Mouse (Mus musculus) neural tube, embryonic 11.5 days (tissue): ENCODE data around the gene Zfp275. TPM values are rescaled to one million over a fixed set of nuclear protein-coding genes. Genes with fewer than 3 reads are reported as not detected.
A peak's percentile ranks its signal among the peaks of the same experiment; 100 is the strongest.
"Not testable (repeated sequence)": the region's sequence is repeated elsewhere in the genome, so short reads cannot be mapped to it uniquely, and the experiment has no call there.

Source experiments
- ATAC-seq: fragments of 200-750 bp; cut with Nextera tagmentation; 2 replicates; pipeline ENCODE4 v1.8.0; 2017; ENCODE audit warnings: moderate number of reproducible peaks, mild to moderate bottlenecking, moderate TSS enrichment, moderate library complexity; ENCODE audit not compliant: insufficient read depth, low FRiP score, low TSS enrichment
- DNase-seq: peaks from one replicate; pipeline ENCODE4 v3.0.0-alpha.2; 2015; ENCODE audit warnings: low spot score
- H3K27ac ChIP-seq: fragments of 300-500 bp; sonication (generic); 2 replicates; pipeline ENCODE4 v1.5.1; 2014; ENCODE audit warnings: low read depth, mild to moderate bottlenecking, low read length
- H3K27me3 ChIP-seq: fragments of 300-500 bp; sonication (generic); 2 replicates; pipeline ENCODE4 v1.6.1; 2014; ENCODE audit warnings: mild to moderate bottlenecking, low read length, mixed read lengths; ENCODE audit not compliant: control insufficient read depth, insufficient read depth
- H3K36me3 ChIP-seq: fragments of 300-500 bp; sonication (generic); 2 replicates; pipeline ENCODE4 v1.6.1; 2014; ENCODE audit warnings: mild to moderate bottlenecking, low read length, moderate library complexity, mixed read lengths; ENCODE audit not compliant: control insufficient read depth, insufficient read depth
- H3K4me1 ChIP-seq: fragments of 300-500 bp; sonication (generic); 2 replicates; pipeline ENCODE4 v1.6.1; 2014; ENCODE audit warnings: low read length, mixed read lengths; ENCODE audit not compliant: control insufficient read depth, insufficient read depth
- H3K4me2 ChIP-seq: fragments of 300-500 bp; sonication (generic); 2 replicates; pipeline ENCODE4 v1.6.1; 2014; ENCODE audit warnings: low read depth, mild to moderate bottlenecking, moderate library complexity
- H3K4me3 ChIP-seq: fragments of 300-500 bp; sonication (generic); 2 replicates; pipeline ENCODE4 v1.5.1; 2014; ENCODE audit warnings: low read depth, low read length
- H3K9ac ChIP-seq: fragments of 300-500 bp; sonication (generic); 2 replicates; pipeline ENCODE4 v1.6.1; 2014; ENCODE audit warnings: mild to moderate bottlenecking, low read length
- H3K9me3 ChIP-seq: fragments of 300-500 bp; sonication (generic); 2 replicates; pipeline ENCODE4 v1.6.1; 2016; ENCODE audit warnings: low read length; ENCODE audit not compliant: control insufficient read depth
- WGBS: fragments of 180-500 bp; shearing (Covaris S2); extraction: QIAGEN DNeasy Blood & Tissue Kit; methylation state at CpG from one replicate; pipeline ENCODE4 v1.1.7; 2014; 5-methylcytosine and 5-hydroxymethylcytosine counted together
- polyA plus RNA-seq: library from polyadenylated mRNA; unstranded; fragments of >200 nt; fragmentation: Nextera tagmentation; extraction: Ambion mirVana; gene quantifications from 2 replicates; pipeline ENCODE4 v1.2.1, GENCODE M21; 2014

Gene Zfp275
- 18.1 and 21.3 TPM in 2 replicates for polyA plus RNA-seq

DNA sequence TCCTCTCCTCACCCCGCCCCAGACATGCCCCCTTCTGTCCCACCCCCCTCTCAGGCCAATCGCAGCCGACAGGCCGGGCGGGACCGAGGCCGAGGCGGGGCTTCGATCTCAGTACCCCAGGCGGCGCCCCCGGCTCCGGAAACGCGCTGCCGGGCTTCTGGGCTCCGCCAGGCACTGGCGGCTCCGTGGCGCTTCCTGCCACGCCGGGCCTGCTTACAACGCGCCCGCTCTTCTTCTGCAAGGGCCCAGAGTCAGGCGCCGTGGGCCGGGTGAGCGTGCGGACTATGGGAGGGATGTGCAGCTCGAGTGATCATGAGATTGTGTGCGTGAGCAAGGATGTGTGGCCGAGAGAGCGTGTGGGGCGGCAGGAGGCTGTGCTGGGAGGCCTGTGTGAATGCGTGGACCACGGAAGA, at the start of gene Zfp275:
Gene Zfp275, plus strand, starts transcription at position 139 of the 413 bp plus-strand sequence.
- H3K9me3 ChIP-seq = no peaks in the 10 kb centered on the region
- H3K27me3 ChIP-seq = no peaks in the 10 kb centered on the region
- H3K4me3 ChIP-seq = peak within 1 kb of the TSS; percentile 53
- 15% methylated on average over 37 of the region's 37 CpGs for WGBS
- H3K27ac ChIP-seq = 0 out of 2 replicates have a peak within 1 kb of the TSS, but pooled peaks have one; percentile 63
- peak within 1 kb of the TSS; percentile 53 for H3K4me2 ChIP-seq
- DNase-seq (peak; percentile 81), ATAC-seq (peak; percentile 87)
- H3K36me3 ChIP-seq = no peaks in the 10 kb centered on the region
- H3K9ac ChIP-seq = peak within 1 kb of the TSS; percentile 77
- H3K4me1 ChIP-seq = no peaks in the 10 kb centered on the region

DNA sequence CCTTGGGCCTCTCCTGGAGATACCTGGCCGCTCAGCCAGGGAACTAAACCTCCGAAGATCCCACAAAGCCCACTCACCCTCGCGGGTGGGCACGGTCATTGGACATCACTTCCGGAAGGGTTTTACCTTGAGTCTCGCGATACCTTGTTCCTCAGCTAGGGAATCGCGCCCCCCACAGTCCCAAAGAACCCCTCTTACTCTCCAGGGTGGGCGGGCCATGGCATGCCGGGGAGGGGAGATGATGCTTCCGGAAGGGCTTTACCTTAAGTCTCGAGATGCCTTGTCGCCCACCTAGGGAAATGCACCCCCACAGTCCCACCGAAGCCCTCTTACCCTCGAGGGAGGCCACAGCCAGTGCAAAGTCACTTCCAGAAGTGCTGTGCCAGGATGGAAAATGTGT, 49.5 kb upstream of the Zfp275 start, which contains the start of the genes Xlr5a and Xlr5c:
Gene Xlr5a, minus strand, starts transcription at position 101 of the 400 bp plus-strand sequence.
Gene Xlr5c, minus strand, starts transcription at position 101 of the 400 bp plus-strand sequence.
- H3K4me1 ChIP-seq, H3K27ac ChIP-seq, H3K4me3 ChIP-seq, ATAC-seq, H3K4me2 ChIP-seq, H3K36me3 ChIP-seq, H3K27me3 ChIP-seq, DNase-seq, H3K9ac ChIP-seq, H3K9me3 ChIP-seq: not testable (repeated sequence)
- WGBS = 93% methylated on average over 9 of the region's 17 CpGs

DNA sequence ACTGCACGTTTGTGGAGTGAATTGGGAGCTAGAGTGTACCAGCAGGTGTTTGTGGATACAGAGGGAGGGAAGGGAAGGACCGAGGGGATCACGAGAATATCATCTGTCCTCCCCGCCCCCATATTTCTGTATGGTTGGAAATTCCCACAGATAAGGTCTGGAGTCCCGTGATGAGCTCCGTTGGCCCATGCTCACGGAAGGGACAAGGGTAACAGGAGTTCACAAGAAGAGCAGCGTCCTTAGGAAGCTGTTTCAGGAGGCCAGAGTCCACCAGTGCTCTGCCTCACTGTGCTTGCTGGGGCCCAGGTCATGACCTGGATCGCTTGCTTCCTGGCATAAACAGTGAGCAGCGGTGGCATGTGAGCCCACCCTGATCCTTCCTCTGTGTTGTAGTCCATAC, 46.7 kb upstream of the Zfp275 start:
- not testable (repeated sequence) for H3K27me3 ChIP-seq, ATAC-seq, H3K9me3 ChIP-seq, H3K27ac ChIP-seq, H3K4me1 ChIP-seq, H3K4me2 ChIP-seq, H3K9ac ChIP-seq, H3K36me3 ChIP-seq, H3K4me3 ChIP-seq, DNase-seq
- 81% methylated on average over 7 of the region's 10 CpGs for WGBS

DNA sequence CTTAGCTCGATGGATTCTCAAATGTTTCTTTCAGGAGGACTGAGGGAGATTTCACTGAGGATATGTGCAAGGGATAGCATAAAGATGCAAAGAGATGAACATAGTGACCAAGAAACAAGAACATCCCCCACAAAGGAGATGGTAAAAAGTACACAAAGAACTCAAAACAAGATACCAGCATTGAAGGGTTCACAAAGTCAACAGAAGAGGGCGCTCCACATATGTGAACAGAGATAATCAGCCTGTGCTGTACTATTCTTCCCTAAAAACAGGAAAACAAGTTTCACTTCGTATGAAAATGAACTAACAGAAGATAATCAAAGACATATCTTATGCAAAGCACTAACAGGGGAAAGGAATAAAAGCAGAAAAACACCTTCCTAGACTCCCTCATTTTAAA, 29.9 kb upstream of the Zfp275 start:
- Histone ChIP-seq H3K4me2 (no peak overlapping the region), H3K4me3 (no peak overlapping the region), H3K9me3 (no peaks in the 10 kb centered on the region), H3K4me1 (no peaks in the 10 kb centered on the region), H3K27ac (no peak overlapping the region), H3K9ac (no peak overlapping the region), H3K27me3 (no peaks in the 10 kb centered on the region), H3K36me3 (no peaks in the 10 kb centered on the region)
- ATAC-seq = no peak
- DNase-seq = no peak
- WGBS = 63% methylated on average over 3 of the region's 3 CpGs

DNA sequence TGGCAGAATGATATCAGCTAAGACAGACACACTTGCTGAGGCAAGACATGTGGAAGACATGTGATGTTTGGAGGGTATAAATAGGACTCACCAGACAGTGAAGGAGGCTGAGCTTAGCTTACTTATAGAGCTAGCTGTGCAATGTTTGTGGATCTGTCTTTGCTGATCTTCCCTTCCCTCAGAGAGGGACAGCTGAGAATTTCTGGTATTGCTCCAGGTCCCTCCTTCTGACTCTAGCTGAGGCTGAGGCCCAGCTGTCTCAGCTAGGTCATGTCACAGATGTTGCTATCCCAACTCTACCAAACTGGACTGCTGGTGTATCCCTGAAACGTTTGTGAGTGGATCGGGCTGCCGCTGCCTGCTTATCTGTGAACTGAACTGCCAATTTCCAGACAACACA, 21.4 kb upstream of the Zfp275 start:
- Histone ChIP-seq H3K9me3 (no peaks in the 10 kb centered on the region), H3K9ac (no peak overlapping the region), H3K36me3 (no peaks in the 10 kb centered on the region), H3K4me3 (no peak overlapping the region), H3K27me3 (no peaks in the 10 kb centered on the region), H3K4me1 (no peaks in the 10 kb centered on the region), H3K27ac (no peak overlapping the region), H3K4me2 (no peak overlapping the region)
- 87% methylated on average over 3 of the region's 3 CpGs for WGBS
- DNase-seq (no peak), ATAC-seq (no peak)

DNA sequence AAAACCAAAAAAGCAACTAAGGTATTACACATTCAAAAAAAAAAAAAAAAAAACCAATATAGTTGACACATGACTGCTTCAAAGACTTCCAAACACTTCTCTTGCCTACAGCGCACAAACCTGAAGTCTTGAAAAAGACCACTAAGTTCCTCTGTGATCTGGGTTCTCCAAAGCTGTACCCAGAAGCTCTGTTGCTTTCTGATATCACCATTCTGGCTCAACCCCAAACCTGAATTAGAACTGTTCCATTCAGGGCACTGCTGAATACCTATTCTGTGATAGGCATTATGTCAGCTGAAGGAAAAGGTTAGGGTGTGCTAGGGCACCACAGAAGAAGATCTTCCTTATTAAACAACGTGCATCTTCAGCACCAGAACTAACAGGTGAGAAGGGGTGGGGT, 15.2 kb upstream of the Zfp275 start:
- Histone ChIP-seq H3K4me3 (no peak overlapping the region), H3K27me3 (no peaks in the 10 kb centered on the region), H3K4me2 (no peak overlapping the region), H3K4me1 (no peaks in the 10 kb centered on the region), H3K36me3 (no peaks in the 10 kb centered on the region), H3K27ac (no peak overlapping the region), H3K9ac (no peak overlapping the region), H3K9me3 (no peaks in the 10 kb centered on the region)
- 71% methylated on average over 2 of the region's 2 CpGs for WGBS
- DNase-seq = no peak
- ATAC-seq = no peak

DNA sequence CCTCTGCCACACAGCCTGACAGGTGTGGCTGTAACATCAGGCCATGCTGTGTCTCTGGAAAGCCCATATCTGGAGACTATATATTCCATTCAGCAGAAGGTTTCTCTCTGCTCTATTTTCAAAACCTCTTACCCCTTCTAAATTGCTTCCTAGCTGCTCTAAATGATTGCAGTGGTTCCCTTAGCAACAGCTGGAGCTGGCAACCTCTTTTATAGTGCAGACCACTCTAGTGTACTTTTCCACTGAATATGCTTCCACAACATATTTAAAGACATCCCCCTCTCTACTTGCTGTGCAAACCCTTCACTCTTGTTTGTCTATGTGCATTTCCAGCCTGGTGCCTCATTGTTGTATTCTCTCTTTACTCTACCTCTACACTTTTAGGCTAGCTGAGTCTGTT, 8.9 kb upstream of the Zfp275 start:
- DNase-seq (no peak), ATAC-seq (no peak)
- Histone ChIP-seq H3K4me1 (no peaks in the 10 kb centered on the region), H3K27me3 (no peaks in the 10 kb centered on the region), H3K4me2 (no peak overlapping the region), H3K36me3 (no peaks in the 10 kb centered on the region), H3K9ac (no peak overlapping the region), H3K4me3 (no peak overlapping the region), H3K27ac (no peak overlapping the region), H3K9me3 (no peaks in the 10 kb centered on the region)

DNA sequence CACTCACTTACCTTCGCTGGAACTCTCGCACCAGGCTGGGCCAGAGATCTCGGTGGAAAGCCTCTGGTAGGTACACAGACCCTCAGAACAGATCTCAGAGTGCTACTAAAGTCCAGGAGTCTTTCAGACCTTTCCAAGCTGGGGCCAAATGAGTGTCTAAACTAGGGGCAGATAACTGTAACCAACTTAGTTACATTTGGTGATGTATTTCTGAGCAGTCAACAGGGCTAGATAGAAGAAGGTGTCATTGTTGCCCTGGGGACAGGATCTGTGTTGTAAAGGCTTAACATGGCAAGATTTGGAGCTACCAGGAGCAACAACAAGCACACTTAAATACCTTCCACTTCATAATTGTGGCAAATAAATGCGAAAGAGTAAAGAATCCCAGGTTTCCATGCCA, 5.7 kb upstream of the Zfp275 start, which contains the start of gene Gm45015:
Gene Gm45015, minus strand, starts transcription at position 101 of the 400 bp plus-strand sequence.
- DNase-seq (no peak), ATAC-seq (no peak)
- H3K4me1 ChIP-seq = no peaks in the 10 kb centered on the region
- H3K36me3 ChIP-seq = no peaks in the 10 kb centered on the region
- H3K4me3 ChIP-seq = no peak within 1 kb of the TSS
- no peak within 1 kb of the TSS for H3K9ac ChIP-seq
- WGBS = 80% methylated on average over 4 of the region's 4 CpGs
- no peak within 1 kb of the TSS for H3K27ac ChIP-seq
- no peaks in the 10 kb centered on the region for H3K27me3 ChIP-seq
- no peaks in the 10 kb centered on the region for H3K9me3 ChIP-seq
- no peak within 1 kb of the TSS for H3K4me2 ChIP-seq

DNA sequence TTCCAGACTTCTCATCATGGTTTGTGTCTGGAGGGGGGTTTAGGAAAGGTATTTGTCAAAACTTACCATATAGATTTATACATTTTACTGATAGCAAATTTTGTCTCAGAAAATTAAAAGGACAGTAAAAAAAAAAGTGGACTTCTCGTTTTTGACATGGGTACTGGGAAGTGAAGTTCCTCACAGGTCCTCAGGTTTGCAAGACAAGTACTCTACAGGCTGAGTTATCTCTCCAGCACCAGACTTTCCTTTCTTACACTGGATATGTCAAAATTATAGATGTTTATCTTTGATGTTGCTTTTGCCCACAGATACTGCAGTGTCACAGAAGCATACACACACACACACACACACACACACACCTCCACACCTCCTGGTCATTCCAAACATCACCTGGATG, 948 bp upstream of the Zfp275 start:
- no peak overlapping the region for H3K4me2 ChIP-seq
- no peak for DNase-seq

More for the DNA sequence above, 948 bp upstream of the Zfp275 start:
- Histone ChIP-seq H3K9ac (no peak overlapping the region), H3K27me3 (no peaks in the 10 kb centered on the region), H3K4me1 (no peaks in the 10 kb centered on the region), H3K4me3 (no peak overlapping the region), H3K27ac (no peak overlapping the region), H3K9me3 (no peaks in the 10 kb centered on the region), H3K36me3 (no peaks in the 10 kb centered on the region)
- ATAC-seq = no peak
- WGBS = 70% methylated on average over 1 of the region's 1 CpGs
